Mouse (Mus musculus): ENCODE data around the gene Olfr603.
"Not testable (repeated sequence)": the region's sequence is repeated elsewhere in the genome, so short reads cannot be mapped to it uniquely, and the experiment has no call there.

Olfr603 gene

GRCm38 (mm10) chr7:103386077-103386476 lies at the start of gene Olfr603:
Gene Olfr603 (minus strand): TSS chr7:103386177.
- no peak for DNase-seq (ENCODE audit: low spot score)

GRCm38 (mm10) chr7:103414772-103415171 lies 28.8 kb upstream of the Olfr603 start, which contains the start of gene Usp17lc:
Gene Usp17lc (plus strand): TSS chr7:103415072.
- DNase-seq (ENCODE audit: low spot score), result not testable (repeated sequence)

DNA sequence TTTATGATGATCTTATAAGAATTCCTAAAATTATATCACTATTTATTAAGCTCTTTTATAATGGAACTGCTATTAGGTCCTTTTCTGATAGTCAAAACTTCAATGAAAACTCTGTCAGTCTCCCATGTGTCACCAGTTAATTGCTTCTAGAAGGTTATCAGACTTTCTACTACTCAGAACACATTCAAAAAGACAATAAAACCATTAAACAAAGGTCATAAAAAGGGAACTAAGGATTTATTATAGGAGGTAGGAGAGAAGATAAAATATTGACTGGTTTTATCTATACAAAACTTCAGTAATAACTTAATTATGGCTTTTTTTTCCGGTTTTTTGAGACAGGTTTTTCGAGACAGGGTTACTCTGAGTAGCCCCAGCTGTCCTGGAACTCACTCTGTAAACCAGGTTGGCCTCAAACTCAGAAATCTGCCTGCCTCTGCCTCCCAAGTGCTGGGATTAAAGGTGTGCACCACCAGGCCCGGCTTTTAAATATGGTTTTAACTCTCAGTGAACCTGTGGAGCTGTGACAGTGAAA lies 20.6 kb upstream of the Olfr603 start:
- DNase-seq (ENCODE audit: low spot score), result not testable (repeated sequence)

DNA sequence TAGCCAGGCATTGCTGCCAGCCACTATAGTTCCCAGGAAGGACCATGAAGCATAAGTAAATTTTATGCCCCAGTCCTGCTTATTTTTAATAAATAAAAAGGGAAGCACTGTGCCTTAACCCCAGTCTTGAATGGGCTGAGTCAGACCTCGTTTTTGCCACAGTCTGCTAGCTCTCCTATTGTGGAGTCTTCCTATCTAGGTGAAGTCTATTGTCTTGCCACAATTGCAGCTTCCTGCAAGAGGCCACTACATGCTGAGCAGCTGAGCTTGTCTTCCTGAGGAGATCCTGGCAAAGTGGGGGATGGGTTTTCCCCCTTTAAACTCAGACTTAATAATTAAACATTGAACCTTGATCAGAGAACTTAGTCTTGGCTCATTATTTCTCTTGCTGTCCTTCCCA lies 13.0 kb upstream of the Olfr603 start:
- DNase-seq (ENCODE audit: low spot score), result no peak

DNA sequence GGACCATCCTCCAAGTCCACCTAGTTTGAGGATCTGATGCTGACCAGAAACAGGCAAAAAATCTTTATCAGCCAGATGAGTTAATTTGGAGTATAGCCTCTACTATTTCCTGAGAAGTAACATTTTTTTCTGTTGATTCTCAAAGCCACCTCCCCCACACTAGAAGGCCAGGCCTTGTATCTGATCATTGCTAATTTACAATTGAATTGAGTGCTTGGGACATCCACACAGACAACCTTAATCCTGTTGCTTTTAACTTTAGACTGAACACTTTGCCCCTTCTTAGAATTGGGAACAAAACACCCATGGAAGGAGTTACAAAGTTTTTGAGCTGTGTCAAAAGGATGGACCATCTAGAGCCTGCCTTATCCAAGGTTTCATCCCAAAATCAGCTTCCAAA lies 11.8 kb upstream of the Olfr603 start:
- no peak for DNase-seq (ENCODE audit: low spot score)

GRCm38 (mm10) chr7:103362555-103362954 lies 23.4 kb downstream of the Olfr603 start, which contains the start of gene Olfr601:
Gene Olfr601 (minus strand): TSS chr7:103362655.
- DNase-seq (ENCODE audit: low spot score), result no peak

GRCm38 (mm10) chr7:103349569-103349968 lies 36.4 kb downstream of the Olfr603 start, which contains the start of gene Olfr600:
Gene Olfr600 (minus strand): TSS chr7:103349669.
- DNase-seq (ENCODE audit: low spot score), result no peak

DNA sequence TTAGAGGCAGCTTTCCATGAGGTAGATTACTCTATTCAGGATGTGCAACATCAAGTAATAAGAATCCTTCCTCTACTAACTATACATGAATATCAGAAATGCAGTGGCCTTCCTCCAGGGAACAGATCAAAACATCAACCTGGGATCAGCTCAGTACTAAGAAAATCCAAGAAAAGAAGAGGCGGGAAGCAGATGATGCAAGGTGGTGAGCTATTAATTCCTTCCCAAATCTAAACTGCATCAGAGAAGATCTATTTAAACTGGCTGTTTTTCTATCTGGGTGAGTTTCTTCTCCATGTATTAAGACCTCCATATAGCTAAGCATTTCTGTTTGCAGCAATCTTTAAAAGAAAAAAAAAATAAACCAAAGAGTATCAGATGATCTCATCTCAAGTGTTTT lies 50.4 kb downstream of the Olfr603 start, which contains the start of gene Olfr599:
Gene Olfr599, plus strand, starts transcription at position 301 of the 400 bp plus-strand sequence.
- DNase-seq (ENCODE audit: low spot score), result no peak
